Mouse (Mus musculus) liver, embryonic 16.5 days (tissue): ENCODE data around the gene Tubb3. TPM values are rescaled to one million over a fixed set of nuclear protein-coding genes. Genes with fewer than 3 reads are reported as not detected.
A peak's percentile ranks its signal among the peaks of the same experiment; 100 is the strongest.

Source experiments
- ATAC-seq: fragments of 200-750 bp; cut with Nextera tagmentation; 2 replicates; pipeline ENCODE4 v1.8.0; 2017; ENCODE audit warnings: low read depth, mild to moderate bottlenecking, moderate number of reproducible peaks, moderate library complexity
- H3K27ac ChIP-seq: fragments of 300-500 bp; sonication (generic); 2 replicates; pipeline ENCODE4 v1.5.1; 2014; ENCODE audit warnings: mild to moderate bottlenecking, low read length
- H3K27me3 ChIP-seq: fragments of 300-500 bp; sonication (generic); 2 replicates; pipeline ENCODE4 v1.6.1; 2014; ENCODE audit warnings: low read depth, low read length, mixed read lengths; ENCODE audit not compliant: control insufficient read depth, insufficient read depth
- H3K36me3 ChIP-seq: fragments of 300-500 bp; sonication (generic); 2 replicates; pipeline ENCODE4 v1.6.1; 2014; ENCODE audit warnings: mild to moderate bottlenecking; ENCODE audit not compliant: control insufficient read depth, insufficient read depth
- H3K4me1 ChIP-seq: fragments of 300-500 bp; sonication (generic); 2 replicates; pipeline ENCODE4 v1.6.1; 2014; ENCODE audit warnings: low read depth, low read length, mixed read lengths; ENCODE audit not compliant: control insufficient read depth
- H3K4me2 ChIP-seq: fragments of 300-500 bp; sonication (generic); 2 replicates; pipeline ENCODE4 v1.6.1; 2014; ENCODE audit warnings: low read depth, low read length, mixed read lengths
- H3K4me3 ChIP-seq: fragments of 300-500 bp; sonication (generic); 2 replicates; pipeline ENCODE4 v1.5.1; 2014; ENCODE audit warnings: low read depth, mild to moderate bottlenecking, low read length
- H3K9ac ChIP-seq: fragments of 300-500 bp; sonication (generic); 2 replicates; pipeline ENCODE4 v1.6.1; 2014; ENCODE audit warnings: low read depth, low read length
- H3K9me3 ChIP-seq: fragments of 300-500 bp; sonication (generic); replicated peaks from 2 replicates; pipeline ENCODE4 v1.6.1; 2016; ENCODE audit warnings: low read length; ENCODE audit not compliant: control insufficient read depth
- WGBS: fragments of 180-500 bp; shearing (Covaris S2); extraction: QIAGEN DNeasy Blood & Tissue Kit; methylation state at CpG from one replicate; pipeline ENCODE4 v1.1.7; 2014; ENCODE audit not compliant: insufficient replicate concordance; 5-methylcytosine and 5-hydroxymethylcytosine counted together
- polyA plus RNA-seq: library from polyadenylated mRNA; unstranded; fragments of >200 nt; fragmentation: Nextera tagmentation; extraction: Ambion mirVana; gene quantifications from 2 replicates; pipeline ENCODE4 v1.2.1, GENCODE M21; 2015

Gene Tubb3
- polyA plus RNA-seq, 1 experiment from 2014 or later, result 0.64 TPM

GRCm38 (mm10) chr8:123419711-123420110, 8.5 kb downstream of the Tubb3 start:
- no peak for ATAC-seq
- Histone ChIP-seq H3K4me1 (peaks cover 14% of the 10 kb centered on the region), H3K27me3 (no peaks in the 10 kb centered on the region), H3K36me3 (no peaks in the 10 kb centered on the region), H3K9ac (no peak overlapping the region), H3K27ac (no peak overlapping the region), H3K4me3 (no peak overlapping the region), H3K4me2 (no peak overlapping the region), H3K9me3 (no peaks in the 10 kb centered on the region)
- 42% methylated on average over 4 of the region's 4 CpGs for WGBS

DNA sequence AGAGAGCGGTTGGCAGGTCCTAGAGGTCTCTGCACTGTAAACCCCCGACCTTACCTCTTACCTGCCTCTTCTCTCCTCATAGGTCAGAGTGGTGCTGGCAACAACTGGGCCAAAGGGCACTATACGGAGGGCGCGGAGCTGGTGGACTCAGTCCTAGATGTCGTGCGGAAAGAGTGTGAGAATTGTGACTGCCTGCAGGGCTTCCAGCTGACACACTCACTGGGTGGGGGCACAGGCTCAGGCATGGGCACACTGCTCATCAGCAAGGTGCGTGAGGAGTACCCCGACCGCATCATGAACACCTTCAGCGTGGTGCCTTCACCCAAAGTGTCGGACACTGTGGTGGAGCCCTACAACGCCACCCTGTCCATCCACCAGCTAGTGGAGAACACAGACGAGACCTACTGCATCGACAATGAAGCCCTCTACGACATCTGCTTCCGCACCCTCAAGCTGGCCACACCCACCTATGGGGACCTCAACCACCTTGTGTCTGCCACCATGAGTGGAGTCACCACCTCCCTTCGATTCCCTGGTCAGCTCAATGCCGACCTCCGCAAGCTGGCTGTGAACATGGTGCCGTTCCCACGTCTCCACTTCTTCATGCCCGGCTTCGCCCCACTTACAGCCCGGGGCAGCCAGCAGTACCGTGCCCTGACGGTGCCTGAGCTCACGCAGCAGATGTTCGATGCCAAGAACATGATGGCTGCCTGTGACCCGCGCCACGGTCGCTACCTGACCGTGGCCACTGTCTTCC, 9.5 kb downstream of the Tubb3 start:
- H3K4me1 ChIP-seq, result peaks cover 14% of the 10 kb centered on the region
- H3K9ac ChIP-seq, result no peak overlapping the region
- no peak for ATAC-seq
- H3K27me3 ChIP-seq, result no peaks in the 10 kb centered on the region
- H3K4me3 ChIP-seq, result no peak overlapping the region
- no peaks in the 10 kb centered on the region for H3K9me3 ChIP-seq
- H3K27ac ChIP-seq, result no peak overlapping the region
- no peaks in the 10 kb centered on the region for H3K36me3 ChIP-seq
- no peak overlapping the region for H3K4me2 ChIP-seq
- 81% methylated on average over 34 of the region's 34 CpGs for WGBS

DNA sequence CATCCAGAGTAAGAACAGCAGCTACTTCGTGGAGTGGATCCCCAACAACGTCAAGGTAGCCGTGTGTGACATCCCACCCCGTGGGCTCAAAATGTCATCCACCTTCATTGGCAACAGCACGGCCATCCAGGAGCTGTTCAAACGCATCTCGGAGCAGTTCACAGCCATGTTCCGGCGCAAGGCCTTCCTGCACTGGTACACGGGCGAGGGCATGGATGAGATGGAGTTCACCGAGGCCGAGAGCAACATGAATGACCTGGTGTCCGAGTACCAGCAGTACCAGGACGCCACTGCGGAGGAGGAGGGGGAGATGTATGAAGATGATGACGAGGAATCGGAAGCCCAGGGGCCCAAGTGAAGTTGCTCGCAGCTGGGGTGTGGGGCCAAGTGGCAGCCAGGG, 10.1 kb downstream of the Tubb3 start:
- Histone ChIP-seq H3K9me3 (peaks cover under 1% of the 10 kb centered on the region; the same call in 1 of the 2 replicates), H3K36me3 (no peaks in the 10 kb centered on the region), H3K9ac (no peak overlapping the region), H3K27ac (no peak overlapping the region), H3K4me2 (no peak overlapping the region), H3K4me1 (peaks cover 14% of the 10 kb centered on the region), H3K27me3 (no peaks in the 10 kb centered on the region), H3K4me3 (no peak overlapping the region)
- ATAC-seq, result no peak
- WGBS, result 79% methylated on average over 19 of the region's 19 CpGs

DNA sequence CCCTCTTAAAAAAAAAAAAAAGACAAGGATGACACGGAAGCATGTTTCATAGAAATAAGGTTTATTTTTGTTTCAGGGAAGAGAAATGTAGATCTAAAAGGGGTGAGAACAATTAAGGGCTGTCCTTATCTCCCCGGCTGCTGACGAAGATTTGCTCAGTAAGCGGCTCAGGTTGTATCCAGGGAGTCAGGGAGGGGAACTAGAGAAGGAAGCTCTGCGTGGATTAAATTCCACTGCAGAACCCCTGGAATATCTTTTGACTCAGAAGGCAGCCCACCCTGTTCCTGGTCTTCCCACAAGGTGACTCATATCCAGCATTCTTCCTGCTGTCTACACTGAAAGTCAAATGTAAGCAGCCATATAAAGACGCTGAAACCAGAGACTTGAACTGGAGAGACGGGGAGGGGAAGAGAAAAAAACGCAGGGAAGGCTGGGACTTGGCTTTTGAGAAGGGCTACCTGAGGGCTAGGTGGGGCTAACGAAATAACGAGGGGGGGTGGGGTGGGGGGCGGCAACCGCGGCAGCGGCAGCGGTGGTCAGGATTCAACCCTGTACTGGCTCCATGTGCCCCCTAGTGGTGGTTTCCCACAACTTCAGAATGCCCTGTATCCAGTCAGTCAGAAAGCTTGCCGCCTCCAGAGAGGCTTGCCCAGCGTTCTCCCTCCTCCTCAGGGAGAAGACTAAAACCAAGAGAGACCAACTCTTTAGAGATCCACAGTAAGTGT, 11.0 kb downstream of the Tubb3 start:
- no peak overlapping the region for H3K9ac ChIP-seq
- peak overlapping the region; percentile 59 for H3K4me2 ChIP-seq
- peaks cover 5% of the 10 kb centered on the region for H3K4me1 ChIP-seq
- no peaks in the 10 kb centered on the region for H3K27me3 ChIP-seq
- no peaks in the 10 kb centered on the region for H3K36me3 ChIP-seq
- peaks cover 9% of the 10 kb centered on the region for H3K9me3 ChIP-seq
- H3K4me3 ChIP-seq, result peak overlapping the region; percentile 43
- ATAC-seq, result no peak
- 4% methylated on average over 17 of the region's 17 CpGs for WGBS
- H3K27ac ChIP-seq, result no peak overlapping the region

DNA sequence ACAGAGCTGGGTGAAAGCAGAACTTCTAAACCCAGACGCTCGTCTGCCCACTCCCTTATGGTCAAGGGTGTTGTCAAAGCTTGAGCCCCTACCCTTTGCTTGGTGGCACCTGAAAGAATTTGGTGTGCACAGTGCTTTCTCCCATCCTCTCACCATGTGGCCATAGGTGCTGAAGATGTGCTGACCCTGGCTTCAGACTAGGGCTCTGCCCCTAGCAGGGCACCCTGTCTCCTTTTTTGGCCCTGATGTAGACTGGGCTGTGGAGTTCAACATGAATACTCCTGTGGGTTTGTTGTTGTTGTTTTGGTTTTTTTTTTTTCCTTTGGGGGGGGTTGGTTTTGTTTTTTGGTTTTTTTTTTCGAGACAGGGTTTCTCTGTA, 11.5 kb downstream of the Tubb3 start:
- Histone ChIP-seq H3K9ac (no peak overlapping the region), H3K27me3 (no peaks in the 10 kb centered on the region), H3K9me3 (peaks cover 15% of the 10 kb centered on the region), H3K4me2 (no peak overlapping the region), H3K4me3 (no peak overlapping the region), H3K4me1 (peaks cover 5% of the 10 kb centered on the region), H3K27ac (no peak overlapping the region), H3K36me3 (no peaks in the 10 kb centered on the region)
- 5% methylated on average over 3 of the region's 3 CpGs for WGBS
- no peak for ATAC-seq

GRCm38 (mm10) chr8:123423441-123423840, 12.2 kb downstream of the Tubb3 start, which contains the start of gene Def8:
Gene Def8, plus strand, starts transcription at chr8:123423527.
- ATAC-seq, result no peak
- Histone ChIP-seq H3K4me3 (peak within 1 kb of the TSS; percentile 43), H3K4me1 (peaks cover 5% of the 10 kb centered on the region), H3K27me3 (no peaks in the 10 kb centered on the region), H3K4me2 (peak within 1 kb of the TSS; percentile 59), H3K9me3 (peaks cover 22% of the 10 kb centered on the region), H3K27ac (no peak within 1 kb of the TSS), H3K36me3 (no peaks in the 10 kb centered on the region), H3K9ac (no peak within 1 kb of the TSS)
- WGBS, result 62% methylated on average over 7 of the region's 7 CpGs

- Histone ChIP-seq H3K4me1 (peaks cover 5% of the 10 kb centered on the region), H3K27ac (no peak overlapping the region), H3K9me3 (peaks cover 40% of the 10 kb centered on the region), H3K36me3 (no peaks in the 10 kb centered on the region), H3K4me3 (no peak overlapping the region), H3K4me2 (no peak overlapping the region), H3K9ac (no peak overlapping the region), H3K27me3 (no peaks in the 10 kb centered on the region)
- WGBS, result 86% methylated on average over 27 of the region's 27 CpGs
- no peak for ATAC-seq
Observed at GRCm38 (mm10) chr8:123426511-123427509, 15.6 kb downstream of the Tubb3 start.

DNA sequence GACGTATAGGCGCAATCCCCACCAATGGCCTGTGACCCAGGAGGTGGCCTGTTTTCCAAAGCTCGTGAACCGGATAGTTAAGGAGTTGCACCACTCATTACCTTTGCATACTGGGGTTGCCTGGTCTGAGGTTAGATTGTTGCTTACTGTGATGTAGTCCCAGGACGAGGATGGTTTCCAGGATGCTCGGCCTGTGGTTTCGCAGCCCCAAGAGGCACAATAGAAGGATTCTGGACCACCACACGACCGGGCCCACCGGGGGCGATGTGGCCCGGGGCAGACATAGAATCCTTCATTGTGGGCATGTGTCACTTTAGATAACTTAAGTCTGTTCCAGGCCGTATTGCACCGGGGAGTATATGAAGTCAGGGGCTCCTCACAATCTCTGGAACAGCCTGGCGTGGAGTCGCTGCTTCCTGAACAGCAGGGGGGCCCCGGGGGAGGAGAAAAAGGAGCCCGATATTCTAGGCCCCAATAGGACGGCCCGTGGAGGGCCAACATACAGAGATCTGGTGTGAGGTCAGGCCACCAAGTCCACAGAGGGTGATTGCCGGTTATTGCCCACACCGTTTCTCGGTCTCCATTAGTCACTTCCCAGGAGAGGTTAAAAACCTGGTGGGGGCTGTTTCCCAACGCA, 16.5 kb downstream of the Tubb3 start:
- Histone ChIP-seq H3K4me3 (no peak overlapping the region), H3K4me1 (no peaks in the 10 kb centered on the region), H3K27ac (no peak overlapping the region), H3K9me3 (peaks cover 47% of the 10 kb centered on the region), H3K4me2 (no peak overlapping the region), H3K36me3 (no peaks in the 10 kb centered on the region), H3K9ac (no peak overlapping the region), H3K27me3 (no peaks in the 10 kb centered on the region)
- WGBS, result 86% methylated on average over 24 of the region's 24 CpGs
- ATAC-seq, result no peak
